Mouse (Mus musculus) CD4-positive helper T cell, adult 2 months (primary cell): ENCODE data around the gene Spaca4.

Source experiments
- DNase-seq: peaks from one replicate; pipeline ENCODE4 v3.0.0-alpha.2; 2012; ENCODE audit warnings: low read depth, missing footprints, low spot score

Gene Spaca4

DNA sequence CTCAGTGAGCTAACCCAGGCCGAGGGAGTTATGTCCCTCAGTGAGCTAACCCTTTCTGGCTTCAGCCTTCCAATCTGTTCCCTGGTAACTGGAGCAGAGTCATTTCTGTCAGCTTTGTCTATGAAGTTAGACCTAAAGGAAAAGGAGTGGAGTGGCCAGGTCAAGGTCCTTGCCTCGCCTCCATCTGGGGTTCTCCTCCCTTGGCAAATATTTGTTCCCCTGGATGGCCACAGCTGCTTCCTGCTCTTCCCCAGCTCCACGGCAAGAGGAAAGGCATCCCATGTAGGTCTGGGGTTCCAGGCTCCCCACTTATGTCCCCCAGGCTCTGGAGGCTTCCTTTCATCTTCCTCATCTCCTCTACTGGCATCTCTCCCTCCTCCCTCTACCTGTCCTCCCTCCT lies 2.0 kb upstream of the Spaca4 start:
- no peak for DNase-seq

GRCm38 (mm10) chr7:45726419-45726818 lies 806 bp upstream of the Spaca4 start:
- DNase-seq: no peak

DNA sequence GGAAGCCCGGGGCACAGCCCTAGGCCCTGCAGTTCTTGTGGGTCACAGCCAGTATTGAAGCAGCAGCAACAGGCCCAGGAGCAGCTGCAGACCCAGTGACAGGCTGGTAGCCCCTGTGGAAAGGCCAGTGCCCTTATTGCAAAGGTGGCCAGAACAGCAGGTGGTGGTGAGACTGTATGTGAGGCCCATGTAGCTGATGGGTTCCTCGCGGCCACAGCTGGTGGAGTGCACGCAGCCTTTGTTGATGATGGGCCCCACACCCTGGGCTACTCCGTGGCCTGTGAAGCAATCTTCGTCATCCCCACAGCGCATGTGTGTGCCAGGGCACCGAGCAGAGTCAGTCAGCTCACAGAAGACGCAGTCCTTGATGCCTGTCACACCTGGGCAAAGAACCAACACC lies 462 bp downstream of the Spaca4 start:
- DNase-seq: no peak

- DNase-seq: no peak
These were observed 1.8 kb downstream of the Spaca4 start for GRCm38 (mm10) chr7:45723781-45724180.

- no peak for DNase-seq
These were observed 2.3 kb downstream of the Spaca4 start for GRCm38 (mm10) chr7:45723301-45723700.

- no peak for DNase-seq
These were observed 3.3 kb downstream of the Spaca4 start for GRCm38 (mm10) chr7:45722348-45722713.

- no peak for DNase-seq
These were observed 3.8 kb downstream of the Spaca4 start for GRCm38 (mm10) chr7:45721642-45722347.

GRCm38 (mm10) chr7:45721234-45721571 lies 4.4 kb downstream of the Spaca4 start:
- DNase-seq: no peak

- DNase-seq: no peak
These were observed 5.0 kb downstream of the Spaca4 start, which contains the start of gene Fam83e for GRCm38 (mm10) chr7:45720413-45721233. Gene Fam83e (plus strand): TSS chr7:45721212.

DNA sequence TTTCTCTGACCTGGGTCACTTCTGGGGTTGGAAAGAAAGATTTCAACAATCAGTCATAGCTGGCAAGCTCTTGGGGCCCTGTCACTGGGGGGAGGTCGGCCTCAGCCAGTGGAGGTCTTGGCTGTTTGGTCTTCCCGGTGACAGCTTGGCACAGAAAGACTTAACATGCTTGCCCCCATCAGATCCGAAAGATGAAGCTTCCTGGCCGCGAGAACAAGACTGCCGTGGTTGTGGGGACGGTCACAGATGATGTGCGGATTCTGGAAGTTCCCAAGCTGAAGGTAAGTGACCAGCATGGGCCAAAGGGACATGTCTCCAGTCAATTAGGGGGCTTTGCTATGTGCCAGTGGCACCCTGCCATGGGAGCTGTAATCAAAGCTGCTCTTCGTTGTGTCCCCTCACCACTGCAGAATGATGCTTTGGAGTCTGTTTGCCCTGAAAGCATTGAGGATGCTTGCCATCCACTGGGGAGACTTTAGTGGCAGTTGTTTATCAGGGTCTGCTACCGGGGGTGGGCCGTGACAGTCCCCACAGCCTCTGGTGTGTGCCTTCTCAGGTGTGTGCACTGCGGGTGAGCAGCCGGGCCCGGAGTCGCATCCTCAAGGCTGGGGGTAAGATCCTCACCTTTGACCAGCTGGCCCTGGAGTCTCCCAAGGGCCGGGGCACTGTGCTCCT lies 5.7 kb downstream of the Spaca4 start:
- DNase-seq: no peak

GRCm38 (mm10) chr7:45719180-45719579 lies 6.4 kb downstream of the Spaca4 start:
- no peak for DNase-seq

GRCm38 (mm10) chr7:45718331-45718730 lies 7.3 kb downstream of the Spaca4 start:
- no peak for DNase-seq

DNA sequence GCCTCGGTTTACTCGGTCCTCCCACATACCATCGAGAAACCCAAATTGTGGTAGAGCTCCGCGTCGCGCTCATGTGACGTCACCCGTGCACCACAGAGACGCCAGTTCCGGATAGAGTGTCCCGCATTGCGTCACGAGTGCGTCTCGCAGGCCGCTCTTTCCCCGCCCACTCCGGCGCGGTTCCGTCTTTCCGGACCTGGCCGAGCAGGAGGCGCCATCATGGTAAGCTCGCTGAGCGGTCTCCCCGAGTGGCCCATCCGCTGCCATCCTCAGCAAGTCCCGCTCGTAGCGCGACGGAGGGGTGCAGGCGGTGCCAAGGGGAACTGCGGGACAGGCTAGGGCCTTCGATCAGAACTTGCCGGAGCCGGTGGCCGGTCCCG lies 7.7 kb downstream of the Spaca4 start, which contains the start of gene Sphk2:
Gene Sphk2, minus strand, starts transcription at position 85 of the 380 bp plus-strand sequence.
- DNase-seq: peak; percentile 98

DNA sequence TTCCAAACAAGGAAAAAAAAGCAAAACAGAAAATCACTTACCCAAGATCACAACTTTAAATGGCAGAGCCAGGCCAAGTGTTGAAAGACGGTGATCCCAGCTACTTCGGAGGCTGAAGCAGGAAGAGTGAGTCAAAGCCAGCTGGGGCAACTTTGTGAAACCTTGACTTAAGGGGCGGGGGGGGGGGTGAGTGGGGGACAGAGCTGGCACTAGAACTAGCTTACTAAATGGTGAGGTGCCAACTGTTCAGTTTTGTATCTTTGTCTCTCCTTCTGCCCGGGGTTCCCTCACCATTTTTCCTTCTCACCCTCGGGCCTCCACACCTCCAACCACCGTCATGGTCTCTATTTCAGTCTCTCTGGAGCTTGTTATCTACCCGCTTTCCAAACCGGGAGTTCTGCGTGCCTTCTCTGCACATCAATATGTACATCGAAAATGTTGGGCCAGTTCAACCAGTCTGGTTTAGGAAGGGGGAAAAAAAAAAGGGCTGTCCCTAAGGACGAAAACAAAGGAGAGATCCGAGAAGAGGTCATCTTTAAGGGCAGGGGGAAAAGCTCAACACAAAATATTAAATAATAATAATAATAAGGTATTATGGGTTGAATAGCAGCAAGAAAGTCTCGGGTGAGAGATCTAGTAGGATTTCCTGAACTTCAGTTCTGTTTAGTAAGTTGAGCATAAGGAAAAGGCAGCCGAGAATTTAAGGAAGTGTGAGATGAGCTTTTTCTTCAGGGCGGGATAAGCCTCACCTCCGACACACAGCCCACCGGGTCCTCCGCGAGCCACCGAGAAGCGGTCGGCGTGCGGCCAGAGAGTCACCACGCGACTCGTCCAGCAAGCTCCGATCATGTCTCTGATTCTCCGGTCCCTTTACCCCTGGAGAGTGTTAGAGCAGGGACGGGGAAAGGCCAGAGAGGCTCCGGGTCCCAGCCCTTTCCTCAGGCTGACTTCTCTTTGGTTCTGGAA lies 8.4 kb downstream of the Spaca4 start:
- no peak for DNase-seq

GRCm38 (mm10) chr7:45716460-45716857 lies 9.2 kb downstream of the Spaca4 start:
- DNase-seq: no peak

GRCm38 (mm10) chr7:45715741-45716459 lies 9.7 kb downstream of the Spaca4 start:
- DNase-seq: no peak

- DNase-seq: peak; percentile 98
These were observed 10.4 kb downstream of the Spaca4 start, which contains the start of gene Rpl18 for GRCm38 (mm10) chr7:45715090-45715708. Gene Rpl18 (plus strand): TSS chr7:45715457.

GRCm38 (mm10) chr7:45714630-45715089 lies 11.0 kb downstream of the Spaca4 start:
- no peak for DNase-seq

GRCm38 (mm10) chr7:45713881-45714520 lies 11.6 kb downstream of the Spaca4 start:
- no peak for DNase-seq
